Mouse (Mus musculus): ENCODE measurements around the gene Nudt4. TPM values are rescaled to one million over a fixed set of nuclear protein-coding genes. Genes with fewer than 3 reads are reported as not detected.
A peak's percentile ranks its signal among the peaks of the same experiment; 100 is the strongest.

The Nudt4 gene
- total and polyA plus RNA-seq, 2 experiments from 2014 or later, result 74.5 to 81.3 TPM

DNA sequence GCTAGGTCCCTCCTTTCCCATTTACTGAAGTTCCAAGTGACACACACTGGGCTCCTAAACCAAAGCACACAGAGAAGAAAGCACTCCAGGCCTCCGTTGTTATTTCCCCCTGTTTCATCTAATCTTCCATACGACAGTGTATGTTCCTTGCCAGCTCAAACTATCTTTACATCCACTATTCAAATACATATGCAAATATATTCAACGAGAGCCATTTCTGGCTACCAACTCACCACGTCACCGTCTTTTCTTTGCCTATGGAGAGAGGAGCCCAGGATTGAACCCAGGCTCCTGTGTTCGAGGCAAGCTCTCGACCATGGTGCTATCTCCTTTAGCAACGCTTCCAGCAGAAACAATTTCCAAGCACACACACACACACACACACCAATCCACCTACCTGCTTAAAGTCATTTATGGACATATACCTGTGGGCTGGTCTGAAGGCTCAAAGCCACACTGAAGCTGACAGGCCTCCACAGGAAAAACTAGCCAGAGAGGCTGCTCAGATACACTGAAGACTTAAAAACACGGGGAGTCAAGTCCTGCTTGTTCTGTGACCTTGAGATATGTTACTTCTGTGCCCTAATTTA lies 3.5 kb downstream of the Nudt4 start:
- H3K9me3 ChIP-seq (replicated peaks; ENCODE audit: control insufficient read depth, low read length), result no peaks in the 10 kb centered on the region
- H3K4me1 ChIP-seq (ENCODE audit: control insufficient read depth, insufficient read depth), result peaks cover 13% of the 10 kb centered on the region
- H3K4me3 ChIP-seq (ENCODE audit: low read depth, low read length), result 0 out of 2 replicates have a peak overlapping the region, but pooled peaks have one; percentile 3
- no peak for ATAC-seq (ENCODE audit: insufficient read depth, low read depth)
- no peak for DNase-seq (ENCODE audit: low spot score)
- 0 out of 2 replicates have a peak overlapping the region, but pooled peaks have one; percentile 6 for H3K9ac ChIP-seq (replicated peaks; ENCODE audit: low read depth, low read length)
- TF ChIP-seq EP300 (IDR thresholded peaks at IDR 0.05; ENCODE audit: low read depth) (no peak), CTCF (IDR thresholded peaks at IDR 0.05; ENCODE audit: low read depth) (no peak)
- H3K27me3 ChIP-seq (ENCODE audit: control insufficient read depth, insufficient read depth, low read length), result no peaks in the 10 kb centered on the region
- H3K27ac ChIP-seq (ENCODE audit: low read depth), result 0 out of 2 replicates have a peak overlapping the region, but pooled peaks have one; percentile 2
- WGBS, result 55% methylated on average over 9 of the region's 9 CpGs
- H3K36me3 ChIP-seq (replicated peaks; ENCODE audit: control insufficient read depth, insufficient read depth, low read length), result 0 out of 2 replicates have a peak, but pooled peaks cover 5% of the 10 kb centered on the region
- peak overlapping the region; percentile 34 for H3K4me2 ChIP-seq (ENCODE audit: low read depth, low read length)

- no peak overlapping the region for H3K27ac ChIP-seq (ENCODE audit: low read depth)
- peaks cover 10% of the 10 kb centered on the region; the same call in 1 of the 2 replicates for H3K36me3 ChIP-seq (replicated peaks; ENCODE audit: control insufficient read depth, insufficient read depth, low read length)
- H3K9ac ChIP-seq (replicated peaks; ENCODE audit: low read depth, low read length), result no peak overlapping the region
- no peaks in the 10 kb centered on the region for H3K27me3 ChIP-seq (ENCODE audit: control insufficient read depth, insufficient read depth, low read length)
- TF ChIP-seq EP300 (IDR thresholded peaks at IDR 0.05; ENCODE audit: low read depth) (no peak), CTCF (IDR thresholded peaks at IDR 0.05; ENCODE audit: low read depth) (no peak)
- WGBS, result 68% methylated on average over 7 of the region's 7 CpGs
- ATAC-seq (ENCODE audit: insufficient read depth, low read depth), result no peak
- no peaks in the 10 kb centered on the region for H3K9me3 ChIP-seq (replicated peaks; ENCODE audit: control insufficient read depth, low read length)
- H3K4me1 ChIP-seq (ENCODE audit: control insufficient read depth, insufficient read depth), result peaks cover 10% of the 10 kb centered on the region
- DNase-seq (ENCODE audit: low spot score), result no peak
- H3K4me3 ChIP-seq (ENCODE audit: low read depth, low read length), result no peak overlapping the region
- peak overlapping the region; percentile 34; the same call in 1 of the 2 replicates for H3K4me2 ChIP-seq (ENCODE audit: low read depth, low read length)
Observed at GRCm38 (mm10) chr10:95559426-95559825, 4.5 kb downstream of the Nudt4 start.

GRCm38 (mm10) chr10:95557337-95557828 lies 6.6 kb downstream of the Nudt4 start:
- 90% methylated on average over 5 of the region's 5 CpGs for WGBS
- Histone ChIP-seq H3K27me3 (ENCODE audit: control insufficient read depth, insufficient read depth, low read length) (no peaks in the 10 kb centered on the region), H3K9me3 (replicated peaks; ENCODE audit: control insufficient read depth, low read length) (no peaks in the 10 kb centered on the region), H3K4me2 (ENCODE audit: low read depth, low read length) (no peak overlapping the region), H3K36me3 (replicated peaks; ENCODE audit: control insufficient read depth, insufficient read depth, low read length) (peaks cover 10% of the 10 kb centered on the region; the same call in 1 of the 2 replicates), H3K27ac (ENCODE audit: low read depth) (no peak overlapping the region), H3K9ac (replicated peaks; ENCODE audit: low read depth, low read length) (no peak overlapping the region), H3K4me3 (ENCODE audit: low read depth, low read length) (no peak overlapping the region), H3K4me1 (ENCODE audit: control insufficient read depth, insufficient read depth) (peaks cover 9% of the 10 kb centered on the region)
- DNase-seq (ENCODE audit: low spot score) (no peak), ATAC-seq (ENCODE audit: insufficient read depth, low read depth) (no peak)
- TF ChIP-seq EP300 (IDR thresholded peaks at IDR 0.05; ENCODE audit: low read depth), result no peak
- peak; percentile 68 for TF ChIP-seq CTCF (IDR thresholded peaks at IDR 0.05; ENCODE audit: low read depth)

GRCm38 (mm10) chr10:95555866-95556265 lies 8.1 kb downstream of the Nudt4 start:
- H3K4me3 ChIP-seq (ENCODE audit: low read depth, low read length), result no peak overlapping the region

GRCm38 (mm10) chr10:95552326-95552725 lies 11.6 kb downstream of the Nudt4 start:
- Histone ChIP-seq H3K4me3 (ENCODE audit: low read depth, low read length) (no peak overlapping the region), H3K36me3 (replicated peaks; ENCODE audit: control insufficient read depth, insufficient read depth, low read length) (peaks cover 41% of the 10 kb centered on the region), H3K9ac (replicated peaks; ENCODE audit: low read depth, low read length) (no peak overlapping the region), H3K27ac (ENCODE audit: low read depth) (no peak overlapping the region), H3K27me3 (ENCODE audit: control insufficient read depth, insufficient read depth, low read length) (no peaks in the 10 kb centered on the region), H3K4me2 (ENCODE audit: low read depth, low read length) (no peak overlapping the region), H3K4me1 (ENCODE audit: control insufficient read depth, insufficient read depth) (no peaks in the 10 kb centered on the region; the same call in 1 of the 2 replicates), H3K9me3 (replicated peaks; ENCODE audit: control insufficient read depth, low read length) (no peaks in the 10 kb centered on the region)
- ATAC-seq (ENCODE audit: insufficient read depth, low read depth), result no peak
- WGBS, result 78% methylated on average over 3 of the region's 3 CpGs
- no peak for DNase-seq (ENCODE audit: low spot score)
- no peak for TF ChIP-seq CTCF (IDR thresholded peaks at IDR 0.05; ENCODE audit: low read depth)
- no peak for TF ChIP-seq EP300 (IDR thresholded peaks at IDR 0.05; ENCODE audit: low read depth)

More at GRCm38 (mm10) chr10:95555866-95556265, 8.1 kb downstream of the Nudt4 start:
- H3K27me3 ChIP-seq (ENCODE audit: control insufficient read depth, insufficient read depth, low read length), result no peaks in the 10 kb centered on the region
- H3K4me2 ChIP-seq (ENCODE audit: low read depth, low read length), result no peak overlapping the region
- no peak overlapping the region for H3K9ac ChIP-seq (replicated peaks; ENCODE audit: low read depth, low read length)
- WGBS, result 76% methylated on average over 11 of the region's 11 CpGs
- H3K27ac ChIP-seq (ENCODE audit: low read depth), result no peak overlapping the region
- peaks cover 17% of the 10 kb centered on the region for H3K36me3 ChIP-seq (replicated peaks; ENCODE audit: control insufficient read depth, insufficient read depth, low read length)
- no peaks in the 10 kb centered on the region for H3K9me3 ChIP-seq (replicated peaks; ENCODE audit: control insufficient read depth, low read length)
- TF ChIP-seq EP300 (IDR thresholded peaks at IDR 0.05; ENCODE audit: low read depth) (no peak), CTCF (IDR thresholded peaks at IDR 0.05; ENCODE audit: low read depth) (peak; percentile 1; the same call in 1 of the 2 replicates)
- no peak for DNase-seq (ENCODE audit: low spot score)
- H3K4me1 ChIP-seq (ENCODE audit: control insufficient read depth, insufficient read depth), result peaks cover 9% of the 10 kb centered on the region
- ATAC-seq (ENCODE audit: insufficient read depth, low read depth), result no peak

All from heart, postnatal 0 days (tissue).